21 mouse cellular contexts compared by ENCODE assay signal in the genomic region with DNA sequence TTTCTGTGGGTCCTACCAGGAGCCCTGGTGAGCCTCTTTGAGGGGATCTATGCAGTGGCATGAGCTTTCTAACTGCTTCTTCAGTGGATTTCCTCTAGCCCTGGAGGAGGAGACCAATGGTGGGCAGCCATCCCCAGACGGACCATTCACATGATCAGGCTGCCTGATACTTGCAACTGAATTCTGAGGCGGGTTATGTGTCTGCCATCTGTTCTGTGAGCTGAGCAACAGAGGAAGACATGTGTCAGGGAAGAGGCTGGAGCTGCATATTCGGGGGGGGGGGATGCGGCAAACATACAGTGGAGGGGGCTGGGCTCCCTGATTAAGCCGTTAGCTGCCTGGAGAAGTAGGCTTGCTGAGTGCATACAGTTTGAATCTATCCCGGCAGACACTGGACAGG. TPM values are rescaled to one million over a fixed set of nuclear protein-coding genes. Genes with fewer than 3 reads are reported as not detected.
DNase-seq lines count a peak whose midpoint lies in the region; ATAC-seq and TF ChIP-seq lines count a peak whose summit lies in the region.
"Had no signal": no experiment of that assay in that cellular context is flagged by ENCODE, and none has a peak within 500 bp of the region (broad histone marks: within the 10 kb centered on the region; RNA-seq: fewer than 3 reads in every experiment).

No protein-coding gene starts in this region.

- DNase-seq in hindbrain, embryonic 10.5 days (ENCODE audit: low spot score), result no peak
- DNase-seq in midbrain, embryonic 10.5 days (ENCODE audit: low spot score), result no peak
- peak; percentile 84 for DNase-seq in brain, embryonic 14.5 days (ENCODE audit: low read depth)
- DNase-seq in forebrain, postnatal 0 days, result peak; percentile 55
- DNase-seq in heart, postnatal 10 days, result no peak
- DNase-seq: adrenal gland, postnatal 14 days; cerebellum, adult 9-10 months; kidney, postnatal 25 days; liver, postnatal 0 days; thymus, adult 18-20 months; thymus, postnatal 4 days had no signal

- H3K9me3 ChIP-seq in hindbrain, embryonic 10.5 days, result no peaks in the 10 kb centered on the region
- no peaks in the 10 kb centered on the region for H3K9me3 ChIP-seq in hindbrain, embryonic 16.5 days (ENCODE audit: control insufficient read depth, low read length)
- no peaks in the 10 kb centered on the region for H3K9me3 ChIP-seq in midbrain, embryonic 13.5 days
- H3K9me3 ChIP-seq in midbrain, embryonic 10.5 days (replicated peaks), result no peaks in the 10 kb centered on the region
- H3K9me3 ChIP-seq in forebrain, postnatal 0 days (ENCODE audit: low read length), result no peaks in the 10 kb centered on the region
- H3K9me3 ChIP-seq: heart, embryonic 10.5 days; limb, embryonic 12.5 days; neural tube, embryonic 15.5 days had no signal

- no peak overlapping the region for H3K4me3 ChIP-seq in hindbrain, embryonic 10.5 days
- no peak overlapping the region for H3K4me3 ChIP-seq in hindbrain, embryonic 16.5 days (ENCODE audit: low read length)
- no peak overlapping the region for H3K4me3 ChIP-seq in midbrain, embryonic 13.5 days (replicated peaks)
- H3K4me3 ChIP-seq in midbrain, embryonic 10.5 days, result no peak overlapping the region
- no peak overlapping the region for H3K4me3 ChIP-seq in forebrain, postnatal 0 days (ENCODE audit: low read depth, low read length)
- H3K4me3 ChIP-seq: heart, embryonic 10.5 days; limb, embryonic 12.5 days; neural tube, embryonic 15.5 days had no signal

- no peaks in the 10 kb centered on the region for H3K36me3 ChIP-seq in hindbrain, embryonic 10.5 days
- no peaks in the 10 kb centered on the region for H3K36me3 ChIP-seq in hindbrain, embryonic 16.5 days (ENCODE audit: control insufficient read depth, insufficient read depth, low read length)
- H3K36me3 ChIP-seq in midbrain, embryonic 13.5 days, result no peaks in the 10 kb centered on the region
- no peaks in the 10 kb centered on the region for H3K36me3 ChIP-seq in midbrain, embryonic 10.5 days
- H3K36me3 ChIP-seq in forebrain, postnatal 0 days (ENCODE audit: insufficient read depth), result no peaks in the 10 kb centered on the region
- H3K36me3 ChIP-seq: heart, embryonic 10.5 days; limb, embryonic 12.5 days; neural tube, embryonic 15.5 days had no signal

- 32% methylated on average over 6 of the region's 6 CpGs for WGBS in hindbrain, embryonic 10.5 days
- WGBS in hindbrain, embryonic 16.5 days, result 13% methylated on average over 6 of the region's 6 CpGs
- 22% methylated on average over 6 of the region's 6 CpGs for WGBS in midbrain, embryonic 13.5 days
- WGBS in midbrain, embryonic 10.5 days, result 30% methylated on average over 6 of the region's 6 CpGs
- 12% methylated on average over 6 of the region's 6 CpGs for WGBS in forebrain, postnatal 0 days

- peaks cover 4% of the 10 kb centered on the region; the same call in 1 of the 2 replicates for H3K27me3 ChIP-seq in hindbrain, embryonic 10.5 days (ENCODE audit: insufficient read depth, poor library complexity, severe bottlenecking)
- no peaks in the 10 kb centered on the region; the same call in 1 of the 2 replicates for H3K27me3 ChIP-seq in hindbrain, embryonic 16.5 days (replicated peaks; ENCODE audit: control insufficient read depth, insufficient read depth, low read length)
- no peaks in the 10 kb centered on the region for H3K27me3 ChIP-seq in midbrain, embryonic 13.5 days
- H3K27me3 ChIP-seq in midbrain, embryonic 10.5 days (ENCODE audit: low read depth, poor library complexity, severe bottlenecking), result no peaks in the 10 kb centered on the region; the same call in 1 of the 2 replicates
- no peaks in the 10 kb centered on the region for H3K27me3 ChIP-seq in forebrain, postnatal 0 days (ENCODE audit: insufficient read depth, low read length)
- H3K27me3 ChIP-seq: neural tube, embryonic 15.5 days had no signal

- H3K4me1 ChIP-seq in hindbrain, embryonic 10.5 days (replicated peaks), result peaks cover 18% of the 10 kb centered on the region
- peaks cover 4% of the 10 kb centered on the region for H3K4me1 ChIP-seq in hindbrain, embryonic 16.5 days (ENCODE audit: control insufficient read depth, insufficient read depth, low read depth, low read length)
- H3K4me1 ChIP-seq in midbrain, embryonic 13.5 days (replicated peaks), result peaks cover 18% of the 10 kb centered on the region
- peaks cover 12% of the 10 kb centered on the region; the same call in 1 of the 2 replicates for H3K4me1 ChIP-seq in midbrain, embryonic 10.5 days
- peaks cover 7% of the 10 kb centered on the region; the same call in 1 of the 2 replicates for H3K4me1 ChIP-seq in forebrain, postnatal 0 days (ENCODE audit: insufficient read depth)
- H3K4me1 ChIP-seq: heart, embryonic 10.5 days; neural tube, embryonic 15.5 days had no signal

- no peak for TF ChIP-seq POLR2A in brain, embryonic 14.5 days (IDR thresholded peaks at IDR 0.05; ENCODE audit: borderline replicate concordance, extremely low read depth, insufficient read depth, insufficient read length, poor library complexity, severe bottlenecking)

- intact Hi-C loops in heart, postnatal 10 days (cut with DNase I), result no loop called here

- peak overlapping the region; percentile 41; the same call in 1 of the 2 replicates for H3K27ac ChIP-seq in hindbrain, embryonic 10.5 days
- no peak overlapping the region for H3K27ac ChIP-seq in hindbrain, embryonic 16.5 days (ENCODE audit: low read depth, low read length)
- peak overlapping the region; percentile 65 for H3K27ac ChIP-seq in midbrain, embryonic 13.5 days
- H3K27ac ChIP-seq in midbrain, embryonic 10.5 days (replicated peaks), result no peak overlapping the region
- no peak overlapping the region for H3K27ac ChIP-seq in forebrain, postnatal 0 days (ENCODE audit: low read depth, low read length)
- H3K27ac ChIP-seq: heart, embryonic 10.5 days; limb, embryonic 12.5 days; macrophage; neural tube, embryonic 15.5 days had no signal

- ATAC-seq in hindbrain, embryonic 16.5 days, result no peak
- ATAC-seq in midbrain, embryonic 13.5 days, result 0 out of 2 replicates have a peak, but pooled peaks have one; percentile 37
- ATAC-seq in forebrain, postnatal 0 days, result peak; percentile 77
- ATAC-seq: intestine, postnatal 0 days; liver, postnatal 0 days; lung, postnatal 0 days had no signal

- H3K4me2 ChIP-seq in hindbrain, embryonic 16.5 days (ENCODE audit: low read length), result no peak overlapping the region
- H3K4me2 ChIP-seq in midbrain, embryonic 13.5 days (replicated peaks), result no peak overlapping the region
- no peak overlapping the region for H3K4me2 ChIP-seq in forebrain, postnatal 0 days (ENCODE audit: low read depth)
- H3K4me2 ChIP-seq: limb, embryonic 12.5 days; liver, embryonic 11.5 days; neural tube, embryonic 15.5 days had no signal

- no peak overlapping the region for H3K9ac ChIP-seq in hindbrain, embryonic 16.5 days (ENCODE audit: low read depth, low read length)
- H3K9ac ChIP-seq in midbrain, embryonic 13.5 days (replicated peaks), result no peak overlapping the region
- no peak overlapping the region for H3K9ac ChIP-seq in forebrain, postnatal 0 days
- H3K9ac ChIP-seq: limb, embryonic 12.5 days; liver, postnatal 0 days; neural tube, embryonic 15.5 days had no signal

- TF ChIP-seq CTCF in brain, embryonic 14.5 days (IDR thresholded peaks at IDR 0.05; ENCODE audit: borderline replicate concordance, extremely low read depth, insufficient read depth, insufficient read length), result no peak
- no peak for TF ChIP-seq CTCF in forebrain, postnatal 0 days (IDR thresholded peaks at IDR 0.05; ENCODE audit: low read depth)

RNA-seq across cellular contexts. Expression of a gene that starts 19.3 kb away (rescaled TPM):
- polyA plus RNA-seq in hindbrain, embryonic 10.5 days (2016; fragmentation: Nextera tagmentation; extraction: Ambion mirVana), result 0.36 and 0.54 TPM in 2 replicates
- 3.0 and 4.7 TPM in 2 replicates for polyA plus RNA-seq in hindbrain, embryonic 16.5 days (2015; fragmentation: Nextera tagmentation; extraction: Ambion mirVana)
- 1.2 and 1.3 TPM in 2 replicates for polyA plus RNA-seq in midbrain, embryonic 13.5 days (2015; fragmentation: Nextera tagmentation; extraction: Ambion mirVana)
- polyA plus RNA-seq in midbrain, embryonic 10.5 days (2016; fragmentation: Nextera tagmentation; extraction: Ambion mirVana), result 0.28 and 0.37 TPM in 2 replicates
- 2.4 and 5.8 TPM in 2 replicates for polyA plus RNA-seq in brain, embryonic 14.5 days (2012; rRNA removed)
- total RNA-seq in forebrain, postnatal 0 days (2014; rRNA removed), result 8.8 and 13.0 TPM in 2 replicates
- 2.0 and 2.3 TPM in 2 replicates for polyA plus RNA-seq in forebrain, postnatal 0 days (2015; fragmentation: Nextera tagmentation; extraction: Ambion mirVana)
- under 1 TPM; 0.05 to 0.07 TPM for total RNA-seq in heart, postnatal 10 days (2021)
- total RNA-seq: adrenal gland, postnatal 14 days; hematopoietic stem cell, adult 5-6 weeks had no signal
- polyA plus RNA-seq: intestine, postnatal 0 days; liver, embryonic 11.5 days; liver, postnatal 0 days; macrophage had no signal

Comparison
In these comparisons a context has a peak if more than half of its experiments do, and no peak if none do; other contexts are left out.
1. H3K27ac ChIP-seq: peak in hindbrain, embryonic 10.5 days (single experiment) and midbrain, embryonic 13.5 days (single experiment); none in hindbrain, embryonic 16.5 days (single experiment), midbrain, embryonic 10.5 days (single experiment) and forebrain, postnatal 0 days (single experiment).
2. DNase-seq: peak in brain, embryonic 14.5 days (single experiment) and forebrain, postnatal 0 days (single experiment); none in hindbrain, embryonic 10.5 days (single experiment), midbrain, embryonic 10.5 days (single experiment) and heart, postnatal 10 days (0 of 2).